Mouse (Mus musculus): ENCODE data around the gene Zic4.

Gene Zic4

DNA sequence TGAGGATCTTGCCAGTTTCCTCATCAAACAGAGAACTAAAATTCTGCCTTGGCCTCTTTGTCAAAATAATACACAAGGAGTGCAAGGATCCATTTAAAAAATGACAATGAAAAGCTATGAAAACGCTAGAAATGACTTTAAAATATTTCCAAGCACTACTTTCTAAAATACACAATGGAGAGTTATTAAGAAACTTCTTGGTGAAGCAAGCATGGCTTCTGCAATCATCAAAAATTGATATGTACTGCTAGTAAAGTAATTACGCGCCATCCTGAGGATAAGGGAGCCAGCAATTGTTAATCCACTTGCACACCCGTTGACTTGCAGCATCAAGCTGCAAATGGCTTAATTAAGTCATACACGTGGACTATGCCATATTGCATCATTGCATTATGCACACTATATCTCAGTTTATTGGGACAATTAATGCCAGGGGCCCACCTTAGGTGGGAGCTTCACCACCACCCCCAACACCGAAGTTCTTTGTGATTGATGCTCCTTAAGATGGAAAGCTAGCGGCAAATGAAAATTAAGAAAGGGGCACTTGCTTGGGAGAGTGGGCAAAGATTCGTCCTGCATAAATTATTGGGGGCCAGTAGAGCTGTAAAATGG is 38.4 kb downstream of the Zic4 start:
- no peak for DNase-seq (ENCODE audit: low read depth in 1 of 2, low spot score in 2 of 2)

- DNase-seq (ENCODE audit: low read depth in 1 of 2, low spot score in 2 of 2), result no peak
Observed at GRCm38 (mm10) chr9:91401471-91401870, 39.3 kb downstream of the Zic4 start.

DNA sequence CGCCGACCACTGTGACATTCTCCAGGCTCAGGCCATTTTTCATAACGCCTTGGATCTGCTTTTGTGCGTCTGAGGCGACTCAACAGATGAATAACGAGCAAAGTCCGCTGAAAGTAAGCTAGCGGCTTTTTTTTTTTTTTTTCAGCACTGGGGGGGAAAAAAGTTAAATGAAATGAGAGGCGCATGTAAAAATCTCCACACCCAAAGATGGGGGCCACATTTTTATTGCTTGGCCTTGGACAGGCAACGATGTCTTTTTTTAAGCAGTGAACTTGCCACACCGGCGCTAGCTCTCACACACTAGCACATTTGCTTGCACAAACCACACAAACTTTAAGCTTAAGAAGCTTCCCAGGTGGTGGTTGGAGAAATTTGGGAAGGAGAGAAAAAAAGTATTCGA is 42.0 kb downstream of the Zic4 start:
- DNase-seq (ENCODE audit: low read depth in 1 of 2, low spot score in 2 of 2), result no peak

DNA sequence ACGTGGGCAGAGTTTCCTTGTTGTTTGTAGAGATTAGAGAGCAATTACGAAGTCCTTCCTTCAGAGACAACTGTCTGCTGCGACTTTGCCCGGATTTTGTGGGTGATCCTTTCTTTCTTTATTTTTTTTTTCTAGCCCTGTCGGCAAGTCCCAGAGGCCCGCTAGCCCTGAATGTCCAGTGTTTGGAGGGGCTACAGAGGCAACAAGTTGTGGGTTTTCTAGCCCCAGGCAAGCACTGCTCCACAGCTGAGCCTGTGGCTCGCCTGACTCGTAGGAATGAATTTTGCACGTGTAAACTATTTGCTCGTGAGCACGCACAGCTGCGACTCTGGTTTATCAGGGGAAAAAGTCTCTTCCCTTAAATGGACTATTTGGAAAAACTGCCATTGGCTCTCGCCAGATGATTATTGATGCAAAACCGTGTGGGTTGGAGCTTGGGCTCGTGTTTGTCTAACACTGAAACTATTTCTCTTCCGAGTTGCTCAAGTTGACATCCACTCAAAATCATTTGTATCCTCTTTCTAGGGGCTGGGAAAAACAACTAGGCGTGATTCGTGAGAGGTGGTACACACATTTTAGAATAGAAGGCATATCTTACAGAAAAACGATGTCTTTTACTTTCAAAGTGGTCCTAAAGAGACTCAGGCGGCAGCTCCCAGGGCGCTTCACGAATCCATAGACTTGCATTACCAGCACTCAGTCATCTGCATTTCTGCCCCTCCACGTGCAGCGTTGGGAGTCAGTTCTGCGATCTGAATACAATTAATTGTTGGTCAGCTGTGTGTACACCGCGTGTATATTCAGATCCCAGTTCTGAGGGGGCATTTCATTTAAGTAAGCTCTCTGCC is 42.9 kb downstream of the Zic4 start:
- DNase-seq (ENCODE audit: low read depth in 1 of 2, low spot score in 2 of 2), result no peak

GRCm38 (mm10) chr9:91405753-91406178 is 43.6 kb downstream of the Zic4 start:
- no peak for DNase-seq (ENCODE audit: low read depth in 1 of 2, low spot score in 2 of 2)

DNA sequence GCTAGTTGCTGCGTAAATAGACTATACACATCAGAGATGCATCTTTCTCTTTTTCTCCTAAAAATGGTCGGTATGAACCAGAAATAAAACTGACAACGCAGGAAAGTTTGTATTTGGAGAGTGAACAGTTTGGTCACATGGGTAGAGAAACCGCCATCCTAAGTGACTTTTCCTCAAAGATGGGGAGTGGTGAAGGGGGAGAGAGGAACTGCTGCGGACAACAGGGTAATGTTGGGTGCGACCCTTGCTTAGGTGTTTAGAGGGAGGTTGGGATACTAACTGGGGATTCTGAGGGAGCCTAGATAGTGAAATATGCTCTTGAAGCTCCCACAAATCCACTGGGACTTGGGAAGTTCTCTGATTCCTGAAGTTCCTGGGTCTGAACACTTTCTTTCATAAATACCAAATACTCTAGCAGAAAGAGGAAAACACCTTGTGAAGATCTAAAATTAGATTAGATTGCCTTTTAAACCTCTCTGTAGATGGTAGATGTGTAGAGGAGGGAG is 44.1 kb downstream of the Zic4 start:
- DNase-seq (ENCODE audit: low read depth in 1 of 2, low spot score in 2 of 2), result no peak

- DNase-seq (ENCODE audit: low read depth in 1 of 2, low spot score in 2 of 2), result no peak
Observed at GRCm38 (mm10) chr9:91409771-91410170, 47.6 kb downstream of the Zic4 start.

- DNase-seq (ENCODE audit: low read depth in 1 of 2, low spot score in 2 of 2), result no peak
Observed at GRCm38 (mm10) chr9:91414007-91414661, 51.9 kb downstream of the Zic4 start.

GRCm38 (mm10) chr9:91420441-91420840 is 58.2 kb downstream of the Zic4 start:
- DNase-seq (ENCODE audit: low read depth in 1 of 2, low spot score in 2 of 2), result no peak

Measured in monocyte, adult 2 months (primary cell).